Comparison of ENCODE assay signal across 20 mouse cellular contexts in genomic region chr5:81375992-81376391, GRCm38 (mm10).
DNase-seq lines count a peak whose midpoint lies in the region; TF ChIP-seq lines count a peak whose summit lies in the region.
"Had no signal": no experiment of that assay in that cellular context is flagged by ENCODE, and none has a peak within 500 bp of the region (broad histone marks: within the 10 kb centered on the region; RNA-seq: fewer than 3 reads in every experiment).

No protein-coding gene starts in this region.

- TF ChIP-seq CTCF in left cerebral cortex, adult 2 months (IDR thresholded peaks at IDR 0.05), result peak; percentile 27
- peak; percentile 62 for TF ChIP-seq CTCF in E14TG2a.4 (conservative IDR thresholded peaks at IDR 0.05; ENCODE audit: low read length)
- peak; percentile 24; the same call in 1 of the 2 replicates for TF ChIP-seq CTCF in brain, embryonic 14.5 days (IDR thresholded peaks at IDR 0.05; ENCODE audit: borderline replicate concordance, extremely low read depth, insufficient read depth, insufficient read length)

- no peaks in the 10 kb centered on the region for H3K36me3 ChIP-seq in E14TG2a.4 (ENCODE audit: insufficient read depth, low read length)
- H3K36me3 ChIP-seq: embryonic facial prominence, embryonic 12.5 days; limb, embryonic 13.5 days; liver, embryonic 15.5 days; midbrain, embryonic 13.5 days; neural tube, embryonic 13.5 days had no signal

- H3K27me3 ChIP-seq in E14TG2a.4 (ENCODE audit: insufficient read depth, low read length), result no peaks in the 10 kb centered on the region
- H3K27me3 ChIP-seq: embryonic facial prominence, embryonic 12.5 days; forebrain, embryonic 13.5 days; limb, embryonic 13.5 days; liver, embryonic 15.5 days; midbrain, embryonic 13.5 days; neural tube, embryonic 13.5 days; Patski had no signal

- intact Hi-C loops in left cerebral cortex, adult 2 months (cut with DNase I), result no loop called here

- H3K27ac ChIP-seq in left cerebral cortex, adult 2 months, result no peak overlapping the region
- H3K27ac ChIP-seq: embryonic facial prominence, embryonic 12.5 days; forebrain, embryonic 13.5 days; limb, embryonic 13.5 days; liver, embryonic 15.5 days; midbrain, embryonic 13.5 days; neural tube, embryonic 13.5 days had no signal

- H3K4me3 ChIP-seq in left cerebral cortex, adult 2 months, result no peak overlapping the region
- H3K4me3 ChIP-seq in E14TG2a.4 (replicated peaks; ENCODE audit: low read length), result no peak overlapping the region
- H3K4me3 ChIP-seq: embryonic facial prominence, embryonic 12.5 days; erythroblast, embryonic 14.5 days; forebrain, embryonic 13.5 days; limb, embryonic 13.5 days; liver, embryonic 15.5 days; midbrain, embryonic 13.5 days; neural tube, embryonic 13.5 days had no signal

- peak; percentile 10 for DNase-seq in adrenal gland, postnatal 10 days
- DNase-seq in adrenal gland, postnatal 25 days, result no peak
- DNase-seq in left cerebral cortex, adult 2 months (ENCODE audit: extremely low spot score in 1 of 2, low spot score in 2 of 2), result no peak
- DNase-seq in left cerebral cortex, adult 9 months (ENCODE audit: low spot score in 2 of 2), result no peak
- DNase-seq in brain, embryonic 14.5 days (ENCODE audit: low read depth), result no peak
- DNase-seq in heart, adult 18-20 months, result no peak
- no peak for DNase-seq in embryo, embryonic 10 days (ENCODE audit: low spot score)
- DNase-seq: cerebellum, adult 2 months; gastrocnemius, postnatal 10 days; heart, adult 11 months; thymus, adult 2 months had no signal

- no peaks in the 10 kb centered on the region for H3K9me3 ChIP-seq in E14TG2a.4 (ENCODE audit: low read length)
- H3K9me3 ChIP-seq: embryonic facial prominence, embryonic 12.5 days; forebrain, embryonic 13.5 days; liver, embryonic 15.5 days; midbrain, embryonic 13.5 days had no signal

- no peak for TF ChIP-seq POLR2A in brain, embryonic 14.5 days (IDR thresholded peaks at IDR 0.05; ENCODE audit: borderline replicate concordance, extremely low read depth, insufficient read depth, insufficient read length, poor library complexity, severe bottlenecking)

- no peaks in the 10 kb centered on the region for H3K4me1 ChIP-seq in E14TG2a.4 (replicated peaks; ENCODE audit: low read depth, low read length)
- H3K4me1 ChIP-seq: embryonic facial prominence, embryonic 12.5 days; forebrain, embryonic 13.5 days; limb, embryonic 13.5 days; liver, embryonic 15.5 days; midbrain, embryonic 13.5 days; neural tube, embryonic 13.5 days had no signal
